Mouse (Mus musculus): ENCODE data around the gene Rras. TPM values are rescaled to one million over a fixed set of nuclear protein-coding genes. Genes with fewer than 3 reads are reported as not detected.

Rras gene
- polyA plus RNA-seq, 1 experiment from 2014 or later: 71.6 TPM

DNA sequence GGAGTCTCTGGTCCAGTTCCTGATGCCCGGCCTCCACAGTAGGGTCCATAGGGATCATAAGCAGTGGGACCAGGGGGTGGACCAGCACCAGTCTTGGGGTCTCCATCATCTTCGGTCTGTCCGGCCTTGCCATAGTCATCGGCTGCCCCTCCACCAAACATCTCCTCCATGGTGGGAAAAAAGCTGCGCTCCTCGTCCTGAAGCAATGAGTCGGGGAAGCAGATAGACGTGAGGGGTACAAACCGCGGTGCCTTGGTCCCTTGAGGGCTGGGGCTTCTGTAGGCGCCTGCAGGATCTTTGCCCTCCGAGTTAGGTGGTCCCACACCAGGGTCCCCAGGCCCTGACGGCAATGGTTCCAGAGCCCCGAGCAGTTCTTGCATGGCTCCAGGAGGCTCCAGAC lies 29.7 kb downstream of the Rras start:
- no peak overlapping the region for H3K4me3 ChIP-seq
- no peak for ATAC-seq (ENCODE audit: extremely low read depth, insufficient number of reproducible peaks, low FRiP score, low TSS enrichment)
- peaks cover 23% of the 10 kb centered on the region for H3K4me1 ChIP-seq
- peaks cover 88% of the 10 kb centered on the region for H3K36me3 ChIP-seq
- WGBS: 91% methylated on average over 14 of the region's 14 CpGs
- H3K9me3 ChIP-seq: no peaks in the 10 kb centered on the region
- H3K27me3 ChIP-seq (replicated peaks): no peaks in the 10 kb centered on the region
- no peak overlapping the region for H3K27ac ChIP-seq (replicated peaks)
- H3K4me2 ChIP-seq: no peak overlapping the region
- H3K9ac ChIP-seq: no peak overlapping the region

DNA sequence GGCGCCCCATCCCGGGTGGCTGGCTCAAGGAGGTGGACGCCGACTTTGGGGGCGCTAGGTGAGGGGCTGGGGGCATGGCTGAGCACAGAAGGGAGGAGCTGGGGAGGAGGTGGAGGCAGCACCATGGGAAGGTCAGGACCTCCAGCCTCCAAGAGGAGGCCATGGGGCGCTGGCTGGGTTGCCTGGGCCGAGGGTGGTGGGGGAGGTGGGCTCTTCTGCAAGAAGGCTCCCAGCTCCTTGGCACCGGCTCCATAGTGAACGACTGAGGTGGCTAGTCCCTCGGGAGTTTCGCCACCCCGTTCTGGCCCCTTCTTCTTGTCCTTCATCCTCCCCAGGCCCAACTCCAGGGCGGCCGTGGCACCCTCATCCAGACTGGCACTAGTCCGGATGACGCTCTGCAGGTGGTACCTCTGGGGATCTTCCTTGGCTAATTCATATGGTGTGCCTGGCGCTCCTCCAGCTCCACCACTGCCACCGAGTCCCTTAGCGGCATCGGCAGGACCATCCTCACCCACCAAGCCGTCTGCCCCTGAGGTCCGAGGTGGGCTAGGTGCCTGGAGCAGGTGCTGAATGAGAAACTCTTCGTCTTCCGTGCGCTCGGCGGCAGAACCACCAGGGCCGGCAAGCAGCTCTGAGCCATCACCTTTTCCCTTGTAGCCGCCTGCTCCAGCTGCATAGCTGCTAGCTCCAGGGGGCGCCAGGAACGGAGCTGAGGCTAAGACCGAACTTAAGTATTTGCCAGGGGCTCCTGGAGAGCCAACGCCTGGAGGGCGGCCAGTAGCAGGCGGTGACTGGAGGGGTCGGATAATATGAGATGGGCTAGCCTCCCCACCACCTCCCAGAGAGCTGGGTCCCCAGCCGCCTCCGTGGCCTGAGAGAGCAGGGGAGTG lies 30.5 kb downstream of the Rras start:
- Histone ChIP-seq H3K9ac (no peak overlapping the region), H3K27ac (replicated peaks) (no peak overlapping the region), H3K4me3 (no peak overlapping the region), H3K4me1 (peaks cover 23% of the 10 kb centered on the region), H3K9me3 (no peaks in the 10 kb centered on the region), H3K36me3 (peaks cover 80% of the 10 kb centered on the region), H3K4me2 (no peak overlapping the region), H3K27me3 (replicated peaks) (no peaks in the 10 kb centered on the region)
- no peak for ATAC-seq (ENCODE audit: extremely low read depth, insufficient number of reproducible peaks, low FRiP score, low TSS enrichment)
- 90% methylated on average over 38 of the region's 38 CpGs for WGBS

DNA sequence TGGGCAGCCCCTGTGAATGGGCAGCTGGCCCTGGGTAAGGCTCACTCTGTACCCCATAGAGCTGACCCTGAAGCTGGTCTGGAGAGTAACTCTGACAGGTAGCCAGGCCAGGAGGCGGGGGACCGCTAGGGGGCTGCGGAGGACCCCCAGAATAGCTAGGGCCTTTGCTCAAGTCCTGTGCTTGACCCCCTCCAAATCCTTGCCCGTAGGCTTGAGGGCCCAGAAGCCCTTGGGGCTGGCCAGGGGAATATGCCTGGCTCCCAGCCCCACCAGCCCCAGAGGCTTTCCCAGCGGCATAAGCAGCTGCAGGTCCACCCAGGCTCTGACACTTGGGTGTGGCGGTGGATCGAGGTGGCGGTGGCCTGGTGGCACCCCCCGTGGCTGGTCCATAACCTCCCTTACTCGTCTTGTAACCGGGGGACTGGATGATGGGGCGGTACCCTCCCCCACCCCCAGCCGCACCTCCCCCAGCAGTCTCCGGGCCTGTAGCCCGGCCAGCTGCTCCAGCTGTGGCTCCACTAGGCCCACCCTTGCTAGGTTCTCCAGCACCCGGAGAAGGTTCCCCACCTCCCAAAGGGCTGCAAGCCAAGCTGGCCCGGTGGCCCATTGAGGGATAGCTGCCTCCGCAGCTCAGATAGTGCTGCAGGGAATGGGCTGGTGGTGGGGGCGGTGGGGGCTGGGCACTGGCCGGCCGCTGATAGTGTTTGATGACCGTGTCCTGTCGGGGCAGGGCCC lies 31.3 kb downstream of the Rras start:
- Histone ChIP-seq H3K9me3 (no peaks in the 10 kb centered on the region), H3K4me3 (no peak overlapping the region), H3K4me2 (no peak overlapping the region), H3K9ac (no peak overlapping the region), H3K36me3 (peaks cover 72% of the 10 kb centered on the region), H3K4me1 (peaks cover 27% of the 10 kb centered on the region), H3K27me3 (replicated peaks) (no peaks in the 10 kb centered on the region), H3K27ac (replicated peaks) (no peak overlapping the region)
- no peak for ATAC-seq (ENCODE audit: extremely low read depth, insufficient number of reproducible peaks, low FRiP score, low TSS enrichment)
- 93% methylated on average over 23 of the region's 23 CpGs for WGBS

DNA sequence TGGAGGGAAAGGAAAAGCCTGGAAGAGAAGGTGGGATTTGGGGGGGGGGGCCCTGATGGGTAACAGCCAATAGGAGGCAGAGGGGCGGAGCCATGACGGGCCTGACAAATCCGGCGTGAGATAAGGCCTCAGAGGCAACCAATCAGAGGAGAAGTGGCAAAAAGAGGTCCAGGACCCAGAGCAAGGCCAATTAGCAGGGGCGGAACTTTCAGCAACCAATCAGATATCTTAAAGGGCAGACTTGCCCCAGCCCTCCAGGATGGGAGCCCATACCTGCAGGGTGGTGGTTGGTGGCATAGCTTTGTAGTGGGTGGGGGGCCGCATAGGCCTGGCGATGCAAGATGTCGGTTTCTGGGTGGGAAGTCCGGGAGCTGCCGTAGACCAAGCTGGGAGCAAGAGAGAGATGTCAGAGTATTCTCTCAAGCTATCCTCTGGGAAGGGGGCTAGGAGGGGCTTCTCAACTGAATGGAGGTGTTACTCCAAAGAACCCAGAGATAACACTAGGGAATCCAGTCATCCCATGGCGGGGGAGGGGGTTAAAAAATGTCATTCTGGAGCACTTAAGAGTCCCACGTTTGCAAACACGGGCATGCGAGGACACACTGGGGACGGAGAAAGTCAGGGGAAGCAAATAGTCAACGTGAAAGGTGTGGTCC lies 33.3 kb downstream of the Rras start:
- ATAC-seq (ENCODE audit: extremely low read depth, insufficient number of reproducible peaks, low FRiP score, low TSS enrichment): peak; percentile 9; the same call in 1 of the 2 replicates
- 5% methylated on average over 16 of the region's 16 CpGs for WGBS
- H3K4me3 ChIP-seq: peak overlapping the region; percentile 80

DNA sequence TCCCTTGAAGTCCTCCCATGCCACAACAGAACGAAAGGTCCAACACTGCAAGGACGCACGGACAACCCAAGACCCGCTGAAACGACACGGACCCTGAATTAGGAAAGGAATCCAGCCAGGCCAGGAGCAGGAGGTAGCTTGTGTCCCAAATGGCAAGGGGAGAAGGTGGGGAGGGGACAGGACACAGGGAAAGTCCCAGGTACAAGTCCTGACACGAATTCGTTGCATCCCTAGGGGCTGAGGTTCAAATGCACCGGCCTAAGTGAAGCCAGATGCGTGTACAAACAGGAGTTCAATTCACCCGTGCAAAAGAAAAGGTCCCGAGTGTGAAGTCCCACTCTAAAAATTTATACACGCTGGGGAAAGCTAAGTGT lies 33.8 kb downstream of the Rras start:
- H3K27me3 ChIP-seq (replicated peaks): no peaks in the 10 kb centered on the region

More for the DNA sequence above, 33.3 kb downstream of the Rras start:
- Histone ChIP-seq H3K27ac (replicated peaks) (peak overlapping the region; percentile 99), H3K4me1 (peaks cover 30% of the 10 kb centered on the region), H3K4me2 (peak overlapping the region; percentile 98), H3K9me3 (no peaks in the 10 kb centered on the region), H3K36me3 (peaks cover 52% of the 10 kb centered on the region), H3K9ac (peak overlapping the region; percentile 98), H3K27me3 (replicated peaks) (no peaks in the 10 kb centered on the region)

DNA sequence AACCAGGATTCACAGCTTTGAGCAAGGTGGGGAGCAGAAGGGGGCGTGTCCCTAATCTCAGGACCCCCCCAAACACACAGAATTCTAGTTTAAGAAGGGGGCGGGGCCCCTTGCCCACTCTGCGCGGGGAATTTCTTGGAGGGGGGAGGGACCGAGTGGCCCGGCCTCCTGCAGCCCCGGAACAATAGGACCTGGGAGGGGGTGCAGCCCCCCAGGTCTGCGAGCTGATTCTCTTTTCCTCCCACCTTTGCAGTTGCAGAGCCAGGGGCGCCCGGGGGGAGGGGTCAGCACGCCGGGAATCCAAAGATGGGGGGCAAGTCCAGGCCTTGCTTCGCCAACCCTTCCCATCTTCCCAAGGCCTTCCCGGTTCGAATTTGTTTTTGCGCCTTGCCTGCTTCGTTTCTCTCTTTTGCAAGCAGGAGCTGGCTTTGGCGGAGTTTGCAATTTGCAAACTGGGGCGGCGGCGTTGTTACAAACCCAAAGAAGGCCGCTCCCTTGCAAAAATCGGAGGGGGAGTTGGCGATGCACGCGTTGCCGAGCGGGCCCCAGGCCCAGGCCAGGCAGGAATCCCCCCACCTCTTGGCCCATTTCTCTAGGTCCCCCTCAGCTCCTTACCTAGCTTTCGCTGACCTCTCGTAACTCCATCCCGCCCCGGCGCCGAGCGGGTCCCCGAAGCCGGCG lies 34.6 kb downstream of the Rras start:
- no peak for ATAC-seq (ENCODE audit: extremely low read depth, insufficient number of reproducible peaks, low FRiP score, low TSS enrichment)
- H3K36me3 ChIP-seq: peaks cover 39% of the 10 kb centered on the region
- WGBS: under 1% methylated on average over 38 of the region's 38 CpGs

More for the DNA sequence above, 33.8 kb downstream of the Rras start:
- Histone ChIP-seq H3K4me2 (peak overlapping the region; percentile 98), H3K9me3 (no peaks in the 10 kb centered on the region), H3K36me3 (peaks cover 47% of the 10 kb centered on the region), H3K4me3 (peak overlapping the region; percentile 80), H3K4me1 (peaks cover 30% of the 10 kb centered on the region), H3K9ac (peak overlapping the region; percentile 98), H3K27ac (replicated peaks) (peak overlapping the region; percentile 99)
- ATAC-seq (ENCODE audit: extremely low read depth, insufficient number of reproducible peaks, low FRiP score, low TSS enrichment): no peak
- WGBS: 2% methylated on average over 13 of the region's 13 CpGs

DNA sequence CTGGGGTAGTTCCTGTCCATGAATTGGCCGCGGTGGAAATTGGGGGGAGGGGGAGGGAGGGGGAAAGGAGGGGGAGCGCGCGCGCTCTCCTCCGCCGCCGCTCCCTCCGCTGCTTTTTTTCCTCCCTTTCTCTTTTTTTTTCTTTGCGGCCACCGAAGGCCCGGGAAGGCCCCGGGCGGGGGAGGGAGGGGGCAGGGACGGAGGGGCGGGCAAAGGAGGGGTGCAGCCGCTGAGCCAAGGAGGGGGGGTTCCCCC lies 35.0 kb downstream of the Rras start, which contains the start of gene Prr12:
Gene Prr12, minus strand, starts transcription at position 20 of the 255 bp plus-strand sequence.
- peak within 1 kb of the TSS; percentile 98 for H3K9ac ChIP-seq
- peak within 1 kb of the TSS; percentile 80 for H3K4me3 ChIP-seq
- peaks cover 30% of the 10 kb centered on the region for H3K4me1 ChIP-seq
- H3K27me3 ChIP-seq (replicated peaks): no peaks in the 10 kb centered on the region
- peaks cover 35% of the 10 kb centered on the region for H3K36me3 ChIP-seq
- peak within 1 kb of the TSS; percentile 98 for H3K4me2 ChIP-seq
- ATAC-seq (ENCODE audit: extremely low read depth, insufficient number of reproducible peaks, low FRiP score, low TSS enrichment): no peak
- 0% methylated on average over 6 of the region's 18 CpGs for WGBS
- no peaks in the 10 kb centered on the region for H3K9me3 ChIP-seq
- peak within 1 kb of the TSS; percentile 99 for H3K27ac ChIP-seq (replicated peaks)

More for the DNA sequence above, 34.6 kb downstream of the Rras start:
- no peaks in the 10 kb centered on the region for H3K27me3 ChIP-seq (replicated peaks)
- H3K9ac ChIP-seq: peak overlapping the region; percentile 98
- peak overlapping the region; percentile 98 for H3K4me2 ChIP-seq
- peaks cover 30% of the 10 kb centered on the region for H3K4me1 ChIP-seq
- H3K4me3 ChIP-seq: peak overlapping the region; percentile 80
- peak overlapping the region; percentile 99 for H3K27ac ChIP-seq (replicated peaks)
- H3K9me3 ChIP-seq: no peaks in the 10 kb centered on the region

DNA sequence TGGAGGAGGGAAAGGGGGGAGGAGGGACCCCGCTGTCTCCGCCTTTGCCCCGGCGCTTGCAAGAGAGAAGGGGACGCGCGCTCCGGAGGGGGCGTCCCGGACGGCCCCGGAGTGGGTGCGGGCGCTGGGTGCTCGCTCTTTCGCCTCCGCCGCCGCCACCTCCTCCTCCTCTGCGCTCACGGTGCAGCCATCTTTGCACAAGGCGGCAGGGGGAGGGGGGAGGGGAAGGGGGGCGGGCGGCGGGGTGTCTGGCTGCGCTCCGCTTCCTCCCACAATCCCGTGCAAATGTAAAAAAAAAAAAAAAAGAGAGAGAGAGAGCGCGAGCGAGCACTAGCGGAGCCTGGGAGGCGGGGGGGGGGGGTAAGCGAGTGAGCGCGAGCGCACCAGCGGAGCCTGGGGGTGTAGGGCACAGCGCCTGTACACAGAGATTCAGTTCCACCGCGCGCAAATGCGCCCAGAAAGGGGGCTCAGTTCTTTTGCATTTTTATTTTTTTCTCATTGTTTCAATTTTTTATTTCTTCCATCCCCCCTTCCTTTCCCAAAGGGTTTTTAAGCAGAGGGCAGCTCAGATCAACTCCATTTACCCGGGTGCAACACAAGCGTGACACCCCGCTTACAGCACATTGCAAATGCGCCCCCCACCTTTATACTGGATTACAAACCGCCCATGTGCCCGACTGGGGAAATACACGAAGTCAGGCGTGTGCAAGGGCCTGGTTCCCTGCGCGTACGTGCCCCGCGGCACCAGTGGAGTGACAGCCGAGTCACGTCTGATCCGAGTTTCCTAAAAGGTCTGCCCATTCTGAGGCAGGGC lies 35.6 kb downstream of the Rras start:
- ATAC-seq (ENCODE audit: extremely low read depth, insufficient number of reproducible peaks, low FRiP score, low TSS enrichment): peak; percentile 23; the same call in 1 of the 2 replicates
- Histone ChIP-seq H3K9me3 (no peaks in the 10 kb centered on the region), H3K9ac (peak overlapping the region; percentile 98), H3K4me2 (peak overlapping the region; percentile 98), H3K27me3 (replicated peaks) (no peaks in the 10 kb centered on the region), H3K36me3 (peaks cover 29% of the 10 kb centered on the region), H3K27ac (replicated peaks) (peak overlapping the region; percentile 99), H3K4me3 (peak overlapping the region; percentile 80), H3K4me1 (peaks cover 30% of the 10 kb centered on the region)
- WGBS: under 1% methylated on average over 29 of the region's 59 CpGs

DNA sequence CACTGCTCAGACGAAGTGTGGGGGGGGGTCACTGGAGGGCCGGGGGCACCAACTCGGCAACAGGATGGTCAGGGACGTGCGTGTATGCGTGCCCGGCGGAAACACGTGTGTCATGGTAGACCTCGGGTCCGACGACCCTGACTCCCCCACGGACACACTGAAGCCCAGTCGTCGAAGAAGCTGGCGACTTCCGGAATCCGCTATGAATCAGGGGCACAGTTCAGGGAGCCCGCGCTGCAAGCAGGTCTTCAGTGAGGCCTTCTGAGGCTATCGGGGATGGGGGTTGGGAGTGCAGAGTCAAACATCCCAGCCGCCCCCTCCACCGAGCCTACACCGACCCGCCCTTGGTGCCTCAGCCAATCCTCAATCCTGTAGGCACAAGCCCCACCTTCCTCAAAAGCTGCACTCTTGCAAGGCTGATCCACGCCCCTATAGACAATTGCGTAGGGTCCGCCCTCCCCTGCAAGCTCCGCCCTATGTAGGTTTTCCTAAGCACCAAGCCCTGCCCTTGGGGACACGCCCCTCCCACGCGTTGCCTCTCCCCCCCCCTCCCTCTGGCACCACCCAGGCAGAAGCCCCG lies 36.3 kb downstream of the Rras start:
- peak; percentile 93 for ATAC-seq (ENCODE audit: extremely low read depth, insufficient number of reproducible peaks, low FRiP score, low TSS enrichment)

More for the DNA sequence above, 36.3 kb downstream of the Rras start:
- peaks cover 22% of the 10 kb centered on the region for H3K36me3 ChIP-seq
- peak overlapping the region; percentile 99 for H3K27ac ChIP-seq (replicated peaks)
- H3K4me2 ChIP-seq: peak overlapping the region; percentile 98
- H3K4me3 ChIP-seq: peak overlapping the region; percentile 80
- H3K9ac ChIP-seq: peak overlapping the region; percentile 98
- H3K9me3 ChIP-seq: no peaks in the 10 kb centered on the region
- H3K27me3 ChIP-seq (replicated peaks): no peaks in the 10 kb centered on the region
- H3K4me1 ChIP-seq: peaks cover 30% of the 10 kb centered on the region
- under 1% methylated on average over 33 of the region's 33 CpGs for WGBS

All from heart, embryonic 13.5 days (tissue).